Mouse (Mus musculus): ENCODE data around the gene Sigirr.

- TF ChIP-seq GATA1 (IDR thresholded peaks at IDR 0.05; ENCODE audit: borderline replicate concordance, low read length) (no peak), FLI1 (IDR thresholded peaks at IDR 0.05; ENCODE audit: low read length) (no peak)
Observed at GRCm38 (mm10) chr7:141058601-141059341, 41.6 kb downstream of the Sigirr start.
